Mouse (Mus musculus): ENCODE measurements at regions not wholly inside any gene's neighbourhood (a gene's known extent, or its start where the extent isn't known, plus 50 kb on each side); places are given as distances from the start of the nearest gene placed in this dataset.

DNA sequence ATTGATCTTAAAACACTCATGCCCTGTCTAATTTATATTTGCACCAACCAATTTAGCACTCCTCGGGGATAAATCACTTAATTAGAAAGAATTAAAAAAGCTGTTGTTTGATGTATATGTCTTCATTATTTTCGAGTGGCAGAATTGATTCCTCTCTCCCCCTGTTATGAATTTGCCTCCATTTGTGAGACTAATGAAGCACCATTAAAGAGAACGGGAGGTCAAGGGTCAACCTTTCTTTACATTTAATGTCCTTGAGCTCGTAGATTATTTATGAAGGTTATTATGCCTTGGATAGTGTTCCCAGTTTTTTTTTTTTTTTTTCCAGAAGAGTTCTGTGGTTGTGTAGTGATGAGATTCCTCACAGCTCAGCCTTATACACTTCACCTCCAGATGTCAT lies 277.0 kb upstream of the Jag1 start:
- no peak for DNase-seq

GRCm38 (mm10) chr2:137379816-137380215 lies 263.4 kb upstream of the Jag1 start:
- no peak for DNase-seq

DNA sequence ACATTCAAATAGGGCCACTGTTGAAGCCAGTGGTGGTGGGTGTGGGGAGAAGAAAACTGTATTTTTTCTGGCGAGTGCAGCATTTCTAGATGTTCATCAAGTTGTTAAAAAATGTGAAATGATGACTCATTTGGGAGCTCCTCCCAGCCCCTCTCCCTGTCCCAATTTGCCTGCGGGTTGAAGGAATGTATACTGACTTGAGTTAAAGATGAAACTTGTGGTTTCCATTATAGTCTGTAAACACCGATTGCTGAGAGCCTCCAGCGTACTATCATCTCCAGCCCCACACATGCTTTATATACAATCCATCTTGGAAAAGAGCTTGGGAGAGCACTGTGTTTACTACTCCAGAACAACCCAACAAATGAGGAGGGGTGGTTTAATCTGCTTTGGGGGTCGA lies 258.9 kb upstream of the Jag1 start:
- DNase-seq = no peak

- DNase-seq = no peak
Observed at GRCm38 (mm10) chr2:137371062-137371461, 254.6 kb upstream of the Jag1 start.

GRCm38 (mm10) chr2:137363006-137363405 lies 246.6 kb upstream of the Jag1 start:
- no peak for DNase-seq

- no peak for DNase-seq
Observed at GRCm38 (mm10) chr2:137357181-137357738, 240.8 kb upstream of the Jag1 start.

GRCm38 (mm10) chr2:137343736-137344135 lies 227.3 kb upstream of the Jag1 start:
- no peak for DNase-seq

DNA sequence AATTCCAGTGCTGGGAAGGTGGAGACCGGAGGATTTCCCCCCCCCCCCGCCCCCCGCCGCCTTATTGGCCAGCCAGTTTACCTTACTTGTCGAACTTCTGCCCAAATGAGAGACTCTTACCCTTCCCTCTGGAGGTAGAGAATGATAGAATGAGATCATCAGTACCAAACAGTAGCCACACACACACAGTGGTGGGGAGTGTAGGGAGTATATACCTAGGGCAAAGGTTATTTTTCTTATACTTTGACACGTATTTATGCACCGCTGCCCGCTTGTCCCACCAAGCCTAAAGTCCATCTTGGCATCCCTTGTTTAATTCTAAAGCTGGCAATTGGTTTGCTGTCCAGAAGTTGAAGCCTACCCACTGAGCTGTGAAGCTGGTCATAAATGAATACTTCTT lies 213.6 kb upstream of the Jag1 start:
- DNase-seq = no peak

DNA sequence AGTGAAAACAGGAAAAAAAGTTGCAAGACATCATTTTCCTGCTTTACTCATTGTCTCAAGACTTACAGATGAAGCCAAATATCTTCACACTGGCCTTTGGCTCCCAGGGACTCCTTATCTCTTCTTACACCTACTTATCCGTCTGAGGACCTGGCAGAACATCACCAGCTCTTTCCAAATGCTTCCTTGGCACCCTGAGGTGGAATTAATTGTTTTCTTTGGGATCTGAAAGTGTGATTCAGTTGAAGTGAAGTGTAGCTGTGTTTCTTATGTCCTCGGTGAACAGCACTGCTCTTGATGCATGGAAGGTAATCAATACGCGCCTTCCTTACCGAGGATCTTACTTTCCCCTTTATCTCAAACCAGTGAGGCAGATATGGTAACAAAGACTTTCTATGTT lies 207.0 kb upstream of the Jag1 start:
- DNase-seq = no peak

DNA sequence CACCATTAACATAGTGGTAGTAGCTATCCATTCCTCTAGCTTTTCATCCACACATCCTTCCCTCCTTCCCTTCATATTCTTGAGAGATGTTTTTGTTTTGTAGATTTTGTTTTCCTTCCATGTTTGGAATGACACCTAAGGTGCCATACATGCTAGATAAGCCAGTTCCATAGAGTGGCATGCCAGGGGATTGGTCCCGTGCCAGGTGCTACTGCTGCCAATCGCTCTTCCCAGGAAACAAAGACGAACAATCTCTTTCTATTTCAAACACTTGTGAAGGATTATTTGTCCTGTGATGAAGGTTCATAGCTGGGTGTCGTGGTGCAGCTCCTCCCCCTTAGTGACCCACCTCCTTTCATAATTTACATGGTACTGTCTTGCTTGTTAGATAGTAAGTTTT lies 194.1 kb upstream of the Jag1 start:
- DNase-seq = no peak

DNA sequence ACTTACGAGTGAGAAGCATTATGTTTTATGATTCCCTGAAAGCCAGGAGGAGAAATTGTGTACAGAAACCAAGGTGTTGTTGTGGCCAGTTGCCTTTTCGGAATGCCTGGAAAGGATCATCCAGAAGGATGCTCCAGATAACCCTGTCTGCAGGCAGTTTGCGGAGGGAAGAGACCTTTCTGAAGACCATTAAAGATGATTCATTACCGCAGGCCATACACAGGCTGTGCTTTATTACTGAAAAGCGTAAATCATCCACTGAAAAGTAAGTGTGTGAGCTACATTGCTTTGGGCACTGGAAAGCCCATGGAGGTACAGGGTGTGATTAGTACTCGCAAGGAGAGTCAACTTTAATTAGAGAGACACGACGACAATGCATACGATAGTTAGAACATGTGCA lies 191.7 kb upstream of the Jag1 start:
- no peak for DNase-seq

GRCm38 (mm10) chr2:137301474-137302267 lies 185.2 kb upstream of the Jag1 start:
- no peak for DNase-seq

- no peak for DNase-seq
Observed at GRCm38 (mm10) chr2:137289231-137289630, 172.8 kb upstream of the Jag1 start.

- DNase-seq = no peak
Observed at GRCm38 (mm10) chr2:137271575-137272180, 155.2 kb upstream of the Jag1 start.

DNA sequence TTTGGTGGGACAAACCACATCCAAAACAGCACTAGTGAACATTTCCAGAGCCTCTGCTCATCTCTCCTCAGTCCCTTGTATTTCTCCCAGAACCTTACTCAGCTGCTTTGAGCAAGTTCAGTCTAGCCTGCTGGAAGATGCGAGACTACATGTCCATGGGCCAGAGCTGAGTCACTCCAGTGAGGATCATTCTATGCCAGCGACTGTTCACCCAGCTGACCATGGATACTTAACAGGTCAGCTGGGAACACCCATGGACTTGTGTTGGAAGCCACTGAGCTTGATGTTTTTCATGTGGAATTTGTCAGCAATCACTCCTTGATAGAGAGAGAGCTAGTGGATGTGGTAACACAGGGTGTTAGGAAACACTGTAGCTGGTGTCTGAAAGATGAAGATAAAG lies 146.5 kb upstream of the Jag1 start:
- no peak for DNase-seq

DNA sequence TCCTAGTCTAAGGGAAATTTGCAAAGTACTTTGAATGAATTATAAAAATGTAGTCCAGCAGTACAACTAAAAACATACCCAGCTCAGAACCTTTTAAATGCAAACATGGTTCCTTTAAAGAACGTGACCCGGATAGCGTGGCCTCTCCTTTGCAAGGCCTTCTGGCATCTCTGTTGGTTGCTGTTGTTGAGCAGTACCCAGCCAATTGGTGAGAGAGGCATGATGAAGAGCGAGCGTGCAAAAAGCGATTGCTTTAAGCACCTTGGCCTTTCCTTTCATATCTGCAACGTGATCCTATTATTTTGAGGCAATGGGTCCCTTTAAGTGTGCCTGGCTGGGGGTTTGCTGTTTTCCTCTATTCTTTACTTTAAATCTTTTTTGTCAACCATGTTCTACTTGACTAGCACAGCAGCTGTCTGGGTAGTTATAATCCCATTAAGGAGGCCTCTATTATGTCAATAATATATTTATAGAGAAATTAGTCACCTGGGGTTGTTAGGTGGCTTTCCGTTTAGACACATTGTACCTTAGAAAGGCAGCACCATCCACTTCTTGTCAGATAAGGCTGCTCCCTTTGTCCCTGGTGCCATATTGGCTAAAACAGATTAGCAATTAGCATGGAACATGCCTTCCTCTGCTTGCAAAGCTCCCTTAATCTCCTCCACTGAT lies 141.5 kb upstream of the Jag1 start:
- no peak for DNase-seq

- no peak for DNase-seq
Observed at GRCm38 (mm10) chr2:137247931-137248330, 131.5 kb upstream of the Jag1 start.

- no peak for DNase-seq
Observed at GRCm38 (mm10) chr2:137244370-137244769, 127.9 kb upstream of the Jag1 start.

GRCm38 (mm10) chr2:137243914-137244313 lies 127.5 kb upstream of the Jag1 start:
- no peak for DNase-seq

DNA sequence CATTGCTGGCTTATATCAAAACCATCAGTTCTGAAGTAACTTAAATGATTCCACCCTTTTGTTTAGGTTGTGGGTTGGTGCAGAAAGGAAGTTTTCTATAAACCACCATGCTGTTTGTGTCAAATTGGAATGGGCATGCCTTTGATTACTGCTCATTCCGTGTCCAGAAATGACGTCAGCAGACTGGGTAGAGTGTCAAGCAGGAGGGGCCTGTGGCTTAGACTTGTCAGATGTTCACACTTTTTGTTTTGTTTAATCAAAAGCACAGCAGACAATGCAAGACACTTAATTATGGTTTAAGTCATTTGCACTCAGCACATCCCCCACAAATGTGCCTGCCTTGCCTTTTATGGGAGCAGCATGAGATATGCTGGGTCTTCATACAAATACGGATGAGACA lies 120.5 kb upstream of the Jag1 start:
- DNase-seq = no peak

DNA sequence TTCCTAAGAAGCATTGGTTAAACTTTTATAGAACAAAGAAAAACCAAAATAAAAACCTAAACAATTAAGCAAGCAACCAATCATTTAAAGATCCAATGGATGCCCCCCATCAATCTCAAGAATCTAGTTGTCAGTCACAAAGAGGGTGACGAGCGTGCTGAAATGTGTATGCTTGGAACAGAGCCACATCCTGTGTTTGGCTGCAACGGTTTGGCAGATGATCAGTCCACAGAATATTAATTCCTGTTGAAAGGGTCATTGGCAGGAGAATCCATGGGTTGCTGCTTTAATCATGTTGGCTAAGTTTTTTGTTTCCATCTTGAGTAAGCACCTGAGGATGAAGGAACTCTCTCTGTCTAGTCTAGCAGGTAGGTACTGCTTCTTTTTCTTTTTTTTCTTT lies 117.5 kb upstream of the Jag1 start:
- no peak for DNase-seq

- no peak for DNase-seq
Observed at GRCm38 (mm10) chr2:137231161-137231560, 114.7 kb upstream of the Jag1 start.

GRCm38 (mm10) chr2:137229422-137230069 lies 113.1 kb upstream of the Jag1 start:
- no peak for DNase-seq
